Mouse (Mus musculus) lung, adult 2 months (tissue): Measurements from ENCODE around the gene Arhgef28.

Experiments used
- CTCF ChIP-seq: fragments of 200-500 bp; IDR thresholded peaks from 2 replicates; pipeline ENCODE4 v1.5.1; 2011; ENCODE audit warnings: mild to moderate bottlenecking, low read length, control low read depth; ENCODE audit not compliant: insufficient read depth
- POLR2A ChIP-seq: fragments of 200-500 bp; IDR thresholded peaks from 2 replicates; pipeline ENCODE4 v1.6.1; 2011; ENCODE audit warnings: low read depth, mild to moderate bottlenecking, control low read depth, low read length, borderline replicate concordance; ENCODE audit errors: extremely low read depth

DNA sequence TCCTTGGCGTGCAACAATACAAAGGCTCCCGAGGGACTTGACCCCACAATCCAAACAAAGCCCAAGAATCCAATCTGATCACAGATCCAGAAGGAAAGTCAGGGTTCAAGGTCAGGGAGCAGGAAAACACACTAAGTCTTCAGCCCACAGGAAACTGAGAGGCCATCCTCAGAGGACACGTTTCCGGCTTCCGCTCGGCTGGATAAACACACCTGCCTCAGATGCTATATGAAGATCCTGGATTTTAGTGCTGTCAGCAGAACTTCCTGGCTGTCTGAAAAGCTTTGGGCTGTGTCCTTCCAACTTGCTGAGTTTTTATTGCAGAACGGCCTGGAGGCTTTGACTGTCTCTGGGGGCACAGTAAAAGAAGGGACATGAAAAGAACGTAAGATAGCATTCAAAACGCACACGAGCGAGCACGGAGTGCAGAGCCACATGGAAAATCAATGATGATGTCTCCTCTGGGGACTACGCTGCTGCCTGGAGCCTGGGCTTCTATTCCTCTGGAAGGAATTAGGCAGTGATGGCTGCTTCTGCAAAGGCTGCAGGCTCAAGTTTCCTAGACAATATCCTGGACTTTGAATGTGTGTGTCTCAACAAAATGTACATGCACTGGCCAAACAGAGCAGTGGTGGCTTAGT is 338.8 kb downstream of the Arhgef28 start:
- TF ChIP-seq POLR2A, result no peak
- TF ChIP-seq CTCF, result no peak
